Mouse (Mus musculus): ENCODE data around the gene Agtrap. TPM values are rescaled to one million over a fixed set of nuclear protein-coding genes. Genes with fewer than 3 reads are reported as not detected.

Gene Agtrap
- polyA plus RNA-seq, 1 experiment from 2014 or later, result 9.2 TPM

GRCm38 (mm10) chr4:148080597-148080973 lies 7.2 kb downstream of the Agtrap start:
- no peaks in the 10 kb centered on the region for H3K27me3 ChIP-seq (ENCODE audit: control insufficient read depth, insufficient read depth, low read length)
- H3K4me1 ChIP-seq (ENCODE audit: control insufficient read depth, insufficient read depth, low read length), result peaks cover 4% of the 10 kb centered on the region; the same call in 1 of the 2 replicates
- H3K9ac ChIP-seq (ENCODE audit: low read length), result no peak overlapping the region
- no peak overlapping the region for H3K27ac ChIP-seq (replicated peaks; ENCODE audit: low read depth, low read length)
- H3K4me2 ChIP-seq (ENCODE audit: low read depth, severe bottlenecking), result no peak overlapping the region
- H3K9me3 ChIP-seq (ENCODE audit: control insufficient read depth, low read length), result no peaks in the 10 kb centered on the region
- no peaks in the 10 kb centered on the region; the same call in 1 of the 2 replicates for H3K36me3 ChIP-seq (ENCODE audit: control insufficient read depth, insufficient read depth, low read length)
- WGBS, result 93% methylated on average over 1 of the region's 1 CpGs
- DNase-seq (ENCODE audit: low spot score), result no peak
- ATAC-seq (ENCODE audit: insufficient number of reproducible peaks, low FRiP score, low TSS enrichment, low read depth), result no peak
- no peak overlapping the region for H3K4me3 ChIP-seq (ENCODE audit: low read depth, low read length)

DNA sequence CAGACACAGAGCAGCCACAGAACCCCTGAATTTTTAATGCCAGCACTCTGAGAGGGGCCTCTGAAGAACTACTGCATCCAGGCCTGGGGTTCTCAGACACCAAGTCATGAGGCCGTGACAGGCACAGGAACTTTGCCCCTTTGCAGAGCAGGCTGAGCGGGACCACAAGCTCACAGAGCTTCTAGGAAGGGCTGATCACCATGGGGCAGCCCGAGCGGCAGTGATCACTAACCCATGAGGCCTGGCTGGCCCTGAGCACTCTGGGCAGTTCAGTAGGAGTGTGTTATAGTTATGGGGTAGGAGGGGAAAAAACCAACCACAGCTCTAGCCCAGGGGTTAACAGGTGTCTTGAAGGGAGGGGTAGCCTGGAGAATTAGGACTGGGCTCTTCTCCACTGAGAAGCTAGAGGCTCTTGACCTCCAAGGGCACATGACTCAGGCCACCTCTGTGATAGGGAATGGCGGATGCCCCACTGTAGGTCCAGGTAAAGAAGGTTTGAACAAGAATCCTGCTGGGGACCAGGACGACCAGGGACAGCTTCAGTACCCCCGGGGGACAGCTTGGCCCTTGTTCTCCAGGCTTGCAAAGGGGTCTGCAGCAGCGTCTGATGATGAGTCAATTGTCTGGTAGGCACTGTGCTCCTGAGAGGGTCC lies 7.8 kb downstream of the Agtrap start:
- H3K4me3 ChIP-seq (ENCODE audit: low read depth, low read length), result no peak overlapping the region
- no peak for ATAC-seq (ENCODE audit: insufficient number of reproducible peaks, low FRiP score, low TSS enrichment, low read depth)
- H3K36me3 ChIP-seq (ENCODE audit: control insufficient read depth, insufficient read depth, low read length), result no peaks in the 10 kb centered on the region; the same call in 1 of the 2 replicates
- DNase-seq (ENCODE audit: low spot score), result no peak
- H3K4me2 ChIP-seq (ENCODE audit: low read depth, severe bottlenecking), result no peak overlapping the region
- H3K27me3 ChIP-seq (ENCODE audit: control insufficient read depth, insufficient read depth, low read length), result no peaks in the 10 kb centered on the region
- H3K4me1 ChIP-seq (ENCODE audit: control insufficient read depth, insufficient read depth, low read length), result peaks cover 4% of the 10 kb centered on the region; the same call in 1 of the 2 replicates
- no peaks in the 10 kb centered on the region for H3K9me3 ChIP-seq (ENCODE audit: control insufficient read depth, low read length)
- 85% methylated on average over 8 of the region's 8 CpGs for WGBS
- H3K27ac ChIP-seq (replicated peaks; ENCODE audit: low read depth, low read length), result no peak overlapping the region
- no peak overlapping the region for H3K9ac ChIP-seq (ENCODE audit: low read length)

- Histone ChIP-seq H3K4me1 (ENCODE audit: control insufficient read depth, insufficient read depth, low read length) (peaks cover 1% of the 10 kb centered on the region; the same call in 1 of the 2 replicates), H3K36me3 (ENCODE audit: control insufficient read depth, insufficient read depth, low read length) (no peaks in the 10 kb centered on the region; the same call in 1 of the 2 replicates), H3K4me3 (ENCODE audit: low read depth, low read length) (no peak overlapping the region), H3K27me3 (ENCODE audit: control insufficient read depth, insufficient read depth, low read length) (no peaks in the 10 kb centered on the region), H3K9me3 (ENCODE audit: control insufficient read depth, low read length) (no peaks in the 10 kb centered on the region), H3K4me2 (ENCODE audit: low read depth, severe bottlenecking) (no peak overlapping the region), H3K27ac (replicated peaks; ENCODE audit: low read depth, low read length) (no peak overlapping the region), H3K9ac (ENCODE audit: low read length) (no peak overlapping the region)
- ATAC-seq (ENCODE audit: insufficient number of reproducible peaks, low FRiP score, low TSS enrichment, low read depth), result no peak
- DNase-seq (ENCODE audit: low spot score), result no peak
- WGBS, result 77% methylated on average over 6 of the region's 6 CpGs
Observed at GRCm38 (mm10) chr4:148079212-148079611, 8.6 kb downstream of the Agtrap start.

DNA sequence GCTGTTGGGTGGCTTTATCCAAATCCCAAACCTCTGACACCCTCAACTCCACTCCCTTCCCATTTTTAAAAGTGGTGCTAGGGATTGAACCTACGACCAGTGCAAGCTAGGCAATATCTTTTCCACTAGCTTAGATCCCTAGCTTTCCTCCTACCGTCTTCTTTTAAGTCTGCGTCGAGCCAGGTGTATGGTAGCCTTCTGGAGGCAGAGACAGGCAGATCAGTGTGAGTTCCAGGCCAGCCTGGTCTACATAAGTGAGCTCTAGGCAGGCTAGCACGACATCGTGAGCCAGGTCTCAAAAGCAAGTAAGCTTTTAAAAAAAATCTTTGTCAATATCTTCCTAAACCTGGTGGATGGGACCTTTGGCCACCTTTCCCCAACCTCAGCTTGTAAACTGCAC lies 11.9 kb downstream of the Agtrap start:
- WGBS, result 92% methylated on average over 6 of the region's 6 CpGs
- ATAC-seq (ENCODE audit: insufficient number of reproducible peaks, low FRiP score, low TSS enrichment, low read depth) (no peak), DNase-seq (ENCODE audit: low spot score) (no peak)
- no peak overlapping the region for H3K4me3 ChIP-seq (ENCODE audit: low read depth, low read length)
- H3K9ac ChIP-seq (ENCODE audit: low read length), result no peak overlapping the region
- no peaks in the 10 kb centered on the region for H3K9me3 ChIP-seq (ENCODE audit: control insufficient read depth, low read length)
- H3K27ac ChIP-seq (replicated peaks; ENCODE audit: low read depth, low read length), result no peak overlapping the region
- no peaks in the 10 kb centered on the region for H3K27me3 ChIP-seq (ENCODE audit: control insufficient read depth, insufficient read depth, low read length)
- H3K4me2 ChIP-seq (ENCODE audit: low read depth, severe bottlenecking), result no peak overlapping the region
- H3K36me3 ChIP-seq (ENCODE audit: control insufficient read depth, insufficient read depth, low read length), result no peaks in the 10 kb centered on the region; the same call in 1 of the 2 replicates
- no peaks in the 10 kb centered on the region for H3K4me1 ChIP-seq (ENCODE audit: control insufficient read depth, insufficient read depth, low read length)

GRCm38 (mm10) chr4:148075259-148075658 lies 12.6 kb downstream of the Agtrap start:
- WGBS, result 42% methylated on average over 21 of the region's 21 CpGs
- peak overlapping the region; percentile 19; the same call in 1 of the 2 replicates for H3K4me3 ChIP-seq (ENCODE audit: low read depth, low read length)

GRCm38 (mm10) chr4:148074521-148075189 lies 13.2 kb downstream of the Agtrap start:
- 53% methylated on average over 17 of the region's 17 CpGs for WGBS
- H3K36me3 ChIP-seq (ENCODE audit: control insufficient read depth, insufficient read depth, low read length), result no peaks in the 10 kb centered on the region
- no peaks in the 10 kb centered on the region for H3K9me3 ChIP-seq (ENCODE audit: control insufficient read depth, low read length)
- no peak overlapping the region for H3K4me3 ChIP-seq (ENCODE audit: low read depth, low read length)
- peak overlapping the region; percentile 3; the same call in 1 of the 2 replicates for H3K9ac ChIP-seq (ENCODE audit: low read length)
- H3K4me2 ChIP-seq (ENCODE audit: low read depth, severe bottlenecking), result peak overlapping the region; percentile 41
- no peaks in the 10 kb centered on the region for H3K27me3 ChIP-seq (ENCODE audit: control insufficient read depth, insufficient read depth, low read length)
- H3K27ac ChIP-seq (replicated peaks; ENCODE audit: low read depth, low read length), result no peak overlapping the region
- H3K4me1 ChIP-seq (ENCODE audit: control insufficient read depth, insufficient read depth, low read length), result no peaks in the 10 kb centered on the region
- DNase-seq (ENCODE audit: low spot score) (no peak), ATAC-seq (ENCODE audit: insufficient number of reproducible peaks, low FRiP score, low TSS enrichment, low read depth) (no peak)

More at GRCm38 (mm10) chr4:148075259-148075658, 12.6 kb downstream of the Agtrap start:
- no peaks in the 10 kb centered on the region for H3K9me3 ChIP-seq (ENCODE audit: control insufficient read depth, low read length)
- peak overlapping the region; percentile 41 for H3K4me2 ChIP-seq (ENCODE audit: low read depth, severe bottlenecking)
- H3K4me1 ChIP-seq (ENCODE audit: control insufficient read depth, insufficient read depth, low read length), result no peaks in the 10 kb centered on the region
- no peak for ATAC-seq (ENCODE audit: insufficient number of reproducible peaks, low FRiP score, low TSS enrichment, low read depth)
- peak; percentile 76 for DNase-seq (ENCODE audit: low spot score)
- H3K9ac ChIP-seq (ENCODE audit: low read length), result peak overlapping the region; percentile 3; the same call in 1 of the 2 replicates
- H3K27me3 ChIP-seq (ENCODE audit: control insufficient read depth, insufficient read depth, low read length), result no peaks in the 10 kb centered on the region
- no peak overlapping the region for H3K27ac ChIP-seq (replicated peaks; ENCODE audit: low read depth, low read length)
- H3K36me3 ChIP-seq (ENCODE audit: control insufficient read depth, insufficient read depth, low read length), result no peaks in the 10 kb centered on the region

DNA sequence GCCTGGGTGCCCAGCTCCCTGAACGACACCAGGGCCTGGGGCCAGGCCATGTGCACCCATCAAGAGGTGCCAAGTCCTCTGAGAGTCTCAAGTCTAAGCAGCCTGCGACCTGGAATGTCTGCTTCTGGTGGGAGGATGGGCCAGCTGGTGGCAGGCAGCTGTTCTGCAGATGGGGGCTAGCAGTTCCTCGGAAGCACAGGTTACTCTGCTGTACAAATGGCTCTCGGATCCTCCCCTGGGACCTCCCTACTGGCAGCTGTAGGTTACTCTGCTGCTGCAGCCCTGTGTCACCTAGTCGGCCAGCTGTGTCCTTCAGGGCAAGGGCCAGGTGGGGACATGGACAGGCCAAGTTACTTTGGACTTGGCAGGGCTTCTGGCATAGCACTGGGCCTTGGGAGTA lies 16.3 kb downstream of the Agtrap start:
- Histone ChIP-seq H3K4me2 (ENCODE audit: low read depth, severe bottlenecking) (no peak overlapping the region), H3K9ac (ENCODE audit: low read length) (no peak overlapping the region), H3K9me3 (ENCODE audit: control insufficient read depth, low read length) (no peaks in the 10 kb centered on the region), H3K4me1 (ENCODE audit: control insufficient read depth, insufficient read depth, low read length) (no peaks in the 10 kb centered on the region), H3K27me3 (ENCODE audit: control insufficient read depth, insufficient read depth, low read length) (no peaks in the 10 kb centered on the region), H3K4me3 (ENCODE audit: low read depth, low read length) (no peak overlapping the region), H3K36me3 (ENCODE audit: control insufficient read depth, insufficient read depth, low read length) (no peaks in the 10 kb centered on the region), H3K27ac (replicated peaks; ENCODE audit: low read depth, low read length) (no peak overlapping the region)
- no peak for DNase-seq (ENCODE audit: low spot score)
- no peak for ATAC-seq (ENCODE audit: insufficient number of reproducible peaks, low FRiP score, low TSS enrichment, low read depth)
- 52% methylated on average over 5 of the region's 5 CpGs for WGBS

GRCm38 (mm10) chr4:148069602-148070218 lies 18.1 kb downstream of the Agtrap start:
- 80% methylated on average over 9 of the region's 9 CpGs for WGBS
- H3K9me3 ChIP-seq (ENCODE audit: control insufficient read depth, low read length), result no peaks in the 10 kb centered on the region
- DNase-seq (ENCODE audit: low spot score), result no peak

More at GRCm38 (mm10) chr4:148069602-148070218, 18.1 kb downstream of the Agtrap start:
- no peak overlapping the region for H3K4me3 ChIP-seq (ENCODE audit: low read depth, low read length)
- no peak for ATAC-seq (ENCODE audit: insufficient number of reproducible peaks, low FRiP score, low TSS enrichment, low read depth)
- H3K27ac ChIP-seq (replicated peaks; ENCODE audit: low read depth, low read length), result no peak overlapping the region
- no peak overlapping the region for H3K9ac ChIP-seq (ENCODE audit: low read length)
- H3K4me1 ChIP-seq (ENCODE audit: control insufficient read depth, insufficient read depth, low read length), result 0 out of 2 replicates have a peak, but pooled peaks cover 2% of the 10 kb centered on the region
- H3K36me3 ChIP-seq (ENCODE audit: control insufficient read depth, insufficient read depth, low read length), result no peaks in the 10 kb centered on the region
- no peak overlapping the region for H3K4me2 ChIP-seq (ENCODE audit: low read depth, severe bottlenecking)
- H3K27me3 ChIP-seq (ENCODE audit: control insufficient read depth, insufficient read depth, low read length), result no peaks in the 10 kb centered on the region
